Mouse (Mus musculus) forebrain, embryonic 14.5 days (tissue): ENCODE results near the gene Aatf. TPM values are rescaled to one million over a fixed set of nuclear protein-coding genes. Genes with fewer than 3 reads are reported as not detected.
A peak's percentile ranks its signal among the peaks of the same experiment; 100 is the strongest.

Experiments used
- ATAC-seq: fragments of 200-750 bp; cut with Nextera tagmentation; 2 replicates; pipeline ENCODE4 v1.8.0; 2017; ENCODE audit warnings: mild to moderate bottlenecking, moderate library complexity
- DNase-seq: peaks from one replicate; pipeline ENCODE4 v3.0.0-alpha.2; 2015; ENCODE audit warnings: low spot score
- H3K27ac ChIP-seq: fragments of 300-500 bp; sonication (generic); 2 replicates; pipeline ENCODE4 v1.5.1; 2014; ENCODE audit warnings: low read depth, mild to moderate bottlenecking, control low read depth, low read length, moderate library complexity
- H3K27me3 ChIP-seq: fragments of 300-500 bp; sonication (generic); replicated peaks from 2 replicates; pipeline ENCODE4 v1.6.1; 2014; ENCODE audit warnings: low read length, control low read depth, mixed read lengths; ENCODE audit not compliant: control insufficient read depth, insufficient read depth
- H3K36me3 ChIP-seq: fragments of 300-500 bp; sonication (generic); 2 replicates; pipeline ENCODE4 v1.6.1; 2014; ENCODE audit warnings: low read length, control low read depth; ENCODE audit not compliant: control insufficient read depth, insufficient read depth
- H3K4me1 ChIP-seq: fragments of 300-500 bp; sonication (generic); 2 replicates; pipeline ENCODE4 v1.6.1; 2014; ENCODE audit warnings: antibody characterized with exemption, low read length, control low read depth; ENCODE audit not compliant: control insufficient read depth, insufficient read depth
- H3K4me2 ChIP-seq: fragments of 300-500 bp; sonication (generic); 2 replicates; pipeline ENCODE4 v1.6.1; 2014; ENCODE audit warnings: mild to moderate bottlenecking, control low read depth, low read length
- H3K4me3 ChIP-seq: fragments of 300-500 bp; sonication (generic); 2 replicates; pipeline ENCODE4 v1.5.1; 2014; ENCODE audit warnings: low read depth, low read length, control low read depth
- H3K9ac ChIP-seq: fragments of 300-500 bp; sonication (generic); 2 replicates; pipeline ENCODE4 v1.6.1; 2014; ENCODE audit warnings: mild to moderate bottlenecking, low read length, control low read depth, moderate library complexity
- H3K9me3 ChIP-seq: fragments of 300-500 bp; sonication (generic); replicated peaks from 2 replicates; pipeline ENCODE4 v1.6.1; 2016; ENCODE audit warnings: low read length, control low read depth, mixed read lengths; ENCODE audit not compliant: control insufficient read depth
- WGBS: fragments of 180-500 bp; shearing (Covaris S2); extraction: QIAGEN DNeasy Blood & Tissue Kit; methylation state at CpG from one replicate; pipeline ENCODE4 v1.1.7; 2014; 5-methylcytosine and 5-hydroxymethylcytosine counted together
- polyA plus RNA-seq: library from polyadenylated mRNA; unstranded; fragments of >200 nt; fragmentation: Nextera tagmentation; extraction: Ambion mirVana; gene quantifications from 2 replicates; pipeline ENCODE4 v1.2.1, GENCODE M21; 2014

Aatf gene
- polyA plus RNA-seq, 1 experiment from 2014 or later: 45.5 TPM

DNA sequence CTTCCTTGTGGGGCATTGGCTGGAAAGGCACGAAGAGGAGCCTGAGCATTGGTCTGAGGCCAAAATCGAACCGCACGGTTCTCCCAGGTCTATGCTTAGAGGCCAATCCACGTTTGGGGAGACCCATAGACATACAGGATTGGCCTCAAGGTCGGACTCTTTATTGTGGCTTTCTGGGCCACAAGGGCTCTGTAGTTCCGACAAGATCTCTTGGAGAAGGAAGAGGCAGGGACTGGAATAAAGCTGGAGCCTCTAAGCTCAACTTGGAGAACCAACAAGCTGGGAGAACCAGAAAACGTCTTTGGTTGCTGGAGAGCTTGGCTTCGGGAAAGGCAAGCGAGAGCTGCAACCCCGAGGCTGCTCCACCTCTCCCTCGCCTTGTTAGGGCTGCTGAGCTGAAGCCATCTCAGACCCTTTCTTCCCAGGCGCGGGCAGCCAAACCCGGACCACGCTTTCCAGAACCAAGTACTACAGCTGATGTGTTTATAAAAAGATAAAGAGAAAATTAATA lies 10.1 kb upstream of the Aatf start:
- Histone ChIP-seq H3K9me3 (no peaks in the 10 kb centered on the region), H3K27me3 (peaks cover 97% of the 10 kb centered on the region), H3K36me3 (no peaks in the 10 kb centered on the region), H3K4me1 (0 out of 2 replicates have a peak, but pooled peaks cover 5% of the 10 kb centered on the region), H3K4me3 (peak overlapping the region; percentile 41), H3K27ac (no peak overlapping the region), H3K4me2 (0 out of 2 replicates have a peak overlapping the region, but pooled peaks have one; percentile 25), H3K9ac (peak overlapping the region; percentile 46)
- ATAC-seq (no peak), DNase-seq (no peak)
- 0% methylated on average over 16 of the region's 16 CpGs for WGBS

DNA sequence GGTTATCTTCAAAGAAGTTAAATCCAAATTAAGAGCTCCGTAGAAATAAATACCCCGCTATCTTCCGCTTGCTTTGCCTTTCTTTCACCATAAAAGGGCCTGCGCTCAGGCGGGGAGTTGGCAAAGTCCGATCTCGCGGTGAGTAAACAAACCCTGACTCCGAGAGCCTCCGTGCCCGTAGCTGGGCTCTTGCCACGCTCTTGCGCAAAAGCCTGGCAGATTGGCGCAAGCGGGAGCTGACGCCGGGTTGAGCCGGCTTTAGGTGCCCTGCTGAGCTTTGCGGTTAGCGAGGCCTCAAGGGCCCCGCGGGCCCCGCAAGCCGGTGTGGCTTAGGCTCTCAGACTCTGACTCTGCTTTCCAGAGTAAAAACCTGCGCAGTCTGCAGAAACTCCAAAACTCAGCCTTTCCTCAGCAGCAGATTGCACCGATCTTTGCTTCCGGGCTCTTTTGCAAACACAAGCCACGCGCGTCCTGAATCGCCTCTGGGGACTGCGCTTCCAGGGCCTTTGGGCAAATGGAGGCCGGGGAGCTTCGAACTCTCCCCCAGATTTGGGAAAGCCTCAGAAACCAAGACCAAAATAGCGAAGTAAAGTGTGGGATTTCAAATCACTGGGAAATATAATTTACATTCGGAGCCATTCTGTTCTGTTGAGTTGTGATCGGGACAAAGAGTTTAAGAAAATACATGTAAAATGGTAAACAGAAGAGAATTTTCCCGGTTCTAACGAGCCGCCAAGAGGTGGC lies 9.4 kb upstream of the Aatf start:
- DNase-seq (no peak), ATAC-seq (no peak)
- under 1% methylated on average over 40 of the region's 40 CpGs for WGBS
- Histone ChIP-seq H3K4me3 (peak overlapping the region; percentile 41), H3K27me3 (peaks cover 94% of the 10 kb centered on the region), H3K9ac (peak overlapping the region; percentile 46), H3K9me3 (no peaks in the 10 kb centered on the region), H3K4me1 (0 out of 2 replicates have a peak, but pooled peaks cover 5% of the 10 kb centered on the region), H3K36me3 (no peaks in the 10 kb centered on the region), H3K27ac (no peak overlapping the region), H3K4me2 (peak overlapping the region; percentile 25; the same call in 1 of the 2 replicates)

DNA sequence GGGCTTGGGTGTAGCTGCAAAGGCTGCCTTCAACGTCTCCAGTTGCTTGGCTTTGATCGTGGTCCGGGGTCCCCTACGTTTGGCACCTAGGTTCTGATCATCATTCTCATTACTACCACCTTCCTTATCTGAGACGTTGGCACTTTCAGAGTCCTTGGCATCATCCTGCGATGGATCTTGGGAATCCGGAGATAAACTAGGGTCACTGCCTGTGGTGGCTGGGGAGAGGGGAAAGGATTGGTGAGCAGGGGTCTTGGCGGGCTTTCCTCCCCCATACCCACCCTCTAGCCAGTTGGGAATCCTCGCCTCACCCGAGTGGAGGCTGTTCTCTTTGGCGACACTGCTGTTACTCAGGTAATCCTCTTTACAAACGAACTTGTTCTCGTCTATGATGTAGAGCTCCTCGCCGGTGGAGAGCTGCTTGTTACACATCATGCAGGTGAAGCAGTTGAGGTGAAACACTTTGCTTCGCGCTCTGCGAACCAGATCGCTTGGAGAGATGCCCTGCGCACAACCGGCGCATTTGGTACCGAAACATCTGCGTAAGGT lies 8.5 kb upstream of the Aatf start:
- no peak overlapping the region for H3K27ac ChIP-seq
- peak overlapping the region; percentile 0 for H3K4me3 ChIP-seq
- H3K9me3 ChIP-seq: no peaks in the 10 kb centered on the region
- H3K27me3 ChIP-seq: peaks cover 93% of the 10 kb centered on the region
- H3K9ac ChIP-seq: peak overlapping the region; percentile 40; the same call in 1 of the 2 replicates
- ATAC-seq (no peak), DNase-seq (no peak)
- 2% methylated on average over 24 of the region's 24 CpGs for WGBS
- 0 out of 2 replicates have a peak, but pooled peaks cover 5% of the 10 kb centered on the region for H3K4me1 ChIP-seq
- no peaks in the 10 kb centered on the region for H3K36me3 ChIP-seq
- no peak overlapping the region; the same call in 1 of the 2 replicates for H3K4me2 ChIP-seq

DNA sequence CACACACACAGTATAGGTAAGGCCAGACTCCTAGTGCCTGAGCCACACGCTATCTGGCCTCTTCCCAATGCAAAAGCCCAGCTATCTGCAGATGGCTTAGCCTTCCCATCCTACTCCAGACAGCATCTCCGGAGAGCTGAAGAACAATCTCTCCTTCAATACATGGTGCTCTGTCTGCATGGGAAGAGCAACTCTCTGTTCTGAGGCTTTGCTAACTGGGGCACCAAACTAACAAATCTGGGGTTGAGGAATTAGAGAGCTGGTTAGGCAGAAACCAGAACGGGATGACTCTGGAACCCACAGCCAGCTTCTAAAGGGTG lies 7.7 kb upstream of the Aatf start:
- DNase-seq (no peak), ATAC-seq (no peak)
- no peak overlapping the region for H3K27ac ChIP-seq
- 8% methylated on average over 3 of the region's 3 CpGs for WGBS
- peak overlapping the region; percentile 0; the same call in 1 of the 2 replicates for H3K4me3 ChIP-seq
- H3K27me3 ChIP-seq: peaks cover 94% of the 10 kb centered on the region
- no peaks in the 10 kb centered on the region for H3K36me3 ChIP-seq
- H3K4me2 ChIP-seq: peak overlapping the region; percentile 9; the same call in 1 of the 2 replicates
- peak overlapping the region; percentile 33 for H3K9ac ChIP-seq
- no peaks in the 10 kb centered on the region for H3K9me3 ChIP-seq
- H3K4me1 ChIP-seq: 0 out of 2 replicates have a peak, but pooled peaks cover 5% of the 10 kb centered on the region

DNA sequence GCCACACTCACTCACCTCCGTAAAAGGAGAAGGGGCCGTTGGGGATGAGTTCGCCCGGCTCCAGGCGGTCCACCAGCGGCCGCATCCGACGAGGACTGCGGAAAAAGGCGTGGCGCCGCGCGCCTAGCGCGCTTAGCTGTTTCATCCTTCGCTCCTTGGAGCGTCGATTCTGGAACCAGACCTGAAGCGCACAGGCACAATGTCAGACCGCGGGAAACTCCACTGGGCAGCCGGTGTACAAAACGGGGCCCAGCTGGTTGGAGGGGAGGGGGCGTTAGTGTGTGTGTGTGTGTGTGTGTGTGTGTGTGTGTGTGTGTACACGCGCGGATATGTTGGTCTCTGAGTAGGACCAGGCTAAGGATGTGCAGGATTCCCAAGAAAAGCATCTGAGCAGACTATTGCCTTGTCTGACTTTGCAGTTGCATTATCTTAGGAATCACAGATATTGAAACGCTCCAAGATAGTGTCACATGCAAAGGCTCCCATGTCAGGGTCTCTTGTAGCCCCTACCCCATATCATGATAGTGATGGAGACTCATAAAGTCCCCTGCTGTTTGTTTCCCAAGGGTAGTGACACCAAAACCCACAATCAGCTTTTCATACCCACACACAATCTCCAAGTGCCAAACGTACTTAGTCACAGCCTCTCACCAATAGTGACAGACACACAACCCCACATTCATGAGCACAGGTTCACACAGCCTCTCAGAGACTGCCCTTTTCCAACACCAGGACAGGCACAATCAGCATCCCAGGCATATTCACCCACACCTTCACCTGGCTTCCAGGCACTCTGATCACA lies 7.1 kb upstream of the Aatf start:
- 0 out of 2 replicates have a peak, but pooled peaks cover 5% of the 10 kb centered on the region for H3K4me1 ChIP-seq
- no peak for ATAC-seq
- 0 out of 2 replicates have a peak overlapping the region, but pooled peaks have one; percentile 9 for H3K4me2 ChIP-seq
- WGBS: 2% methylated on average over 31 of the region's 31 CpGs
- H3K27ac ChIP-seq: no peak overlapping the region; the same call in 1 of the 2 replicates
- DNase-seq: peak; percentile 27
- no peaks in the 10 kb centered on the region for H3K9me3 ChIP-seq
- H3K4me3 ChIP-seq: peak overlapping the region; percentile 0; the same call in 1 of the 2 replicates
- H3K9ac ChIP-seq: peak overlapping the region; percentile 33
- no peaks in the 10 kb centered on the region for H3K36me3 ChIP-seq
- H3K27me3 ChIP-seq: peaks cover 94% of the 10 kb centered on the region

DNA sequence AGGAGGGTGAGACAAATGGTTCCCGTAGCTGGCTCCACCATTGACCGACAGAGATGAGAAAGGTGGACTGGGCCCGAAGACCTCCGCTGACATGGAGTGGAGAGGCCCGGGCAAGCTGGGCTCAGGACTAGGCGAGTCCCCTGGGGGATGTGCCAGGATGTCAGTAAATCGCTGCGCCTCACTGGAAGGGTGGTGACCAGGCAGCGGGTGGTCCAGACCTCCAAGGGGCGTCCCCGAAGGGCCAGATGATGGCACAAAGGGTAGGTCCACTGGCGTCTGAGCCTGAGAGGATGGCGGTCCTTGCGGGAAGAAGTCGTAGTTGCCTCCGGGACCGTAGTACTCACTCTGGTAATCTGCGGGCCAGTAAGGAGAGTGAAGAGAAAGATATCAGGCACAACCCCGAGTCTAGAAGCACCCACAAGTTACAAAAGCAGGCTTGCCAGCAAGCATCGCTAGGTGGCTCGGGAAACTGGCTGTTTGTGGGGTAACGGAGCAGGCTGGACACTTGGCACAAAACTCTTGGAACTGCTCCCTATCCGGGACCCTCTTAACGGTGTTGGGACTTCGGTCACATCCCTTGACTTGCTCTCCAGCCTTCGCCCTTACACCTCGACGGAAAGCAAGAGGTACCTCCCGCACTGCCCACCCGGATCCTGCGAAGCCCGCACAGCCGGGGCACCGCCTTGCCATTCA lies 6.4 kb upstream of the Aatf start:
- peak overlapping the region; percentile 1; the same call in 1 of the 2 replicates for H3K9ac ChIP-seq
- H3K4me3 ChIP-seq: peak overlapping the region; percentile 1; the same call in 1 of the 2 replicates
- 0 out of 2 replicates have a peak overlapping the region, but pooled peaks have one; percentile 9 for H3K4me2 ChIP-seq
- H3K36me3 ChIP-seq: no peaks in the 10 kb centered on the region
- no peaks in the 10 kb centered on the region for H3K9me3 ChIP-seq
- no peak for DNase-seq
- ATAC-seq: no peak
- H3K4me1 ChIP-seq: 0 out of 2 replicates have a peak, but pooled peaks cover under 1% of the 10 kb centered on the region
- under 1% methylated on average over 34 of the region's 34 CpGs for WGBS
- H3K27me3 ChIP-seq: peaks cover 94% of the 10 kb centered on the region
- H3K27ac ChIP-seq: no peak overlapping the region; the same call in 1 of the 2 replicates

DNA sequence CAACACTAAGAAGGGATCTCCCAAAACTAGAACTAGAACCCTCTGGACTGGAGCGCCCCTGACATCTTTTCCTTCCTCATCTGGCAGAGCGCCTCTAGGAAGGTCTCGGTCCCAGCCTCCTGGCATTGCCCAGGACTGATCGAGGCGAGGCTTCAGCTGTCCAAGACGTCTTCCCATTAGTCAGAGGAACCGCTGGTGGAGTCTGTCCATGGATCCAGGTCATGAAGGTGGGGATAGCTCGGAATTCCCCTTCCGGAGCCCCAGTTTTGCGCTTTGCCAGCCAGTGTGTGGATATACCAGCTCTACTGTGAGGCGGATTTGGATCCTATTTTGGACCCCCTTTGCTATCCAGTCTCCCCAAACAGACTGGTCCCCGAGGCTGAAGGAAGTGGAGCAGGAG lies 5.7 kb upstream of the Aatf start:
- WGBS: 4% methylated on average over 12 of the region's 12 CpGs
- DNase-seq (no peak), ATAC-seq (no peak)
- H3K9me3 ChIP-seq: no peaks in the 10 kb centered on the region
- H3K27me3 ChIP-seq: peaks cover 92% of the 10 kb centered on the region
- no peak overlapping the region for H3K27ac ChIP-seq
- 0 out of 2 replicates have a peak overlapping the region, but pooled peaks have one; percentile 1 for H3K4me3 ChIP-seq
- H3K4me1 ChIP-seq: no peaks in the 10 kb centered on the region
- no peaks in the 10 kb centered on the region for H3K36me3 ChIP-seq
- no peak overlapping the region for H3K9ac ChIP-seq
- H3K4me2 ChIP-seq: 0 out of 2 replicates have a peak overlapping the region, but pooled peaks have one; percentile 2

DNA sequence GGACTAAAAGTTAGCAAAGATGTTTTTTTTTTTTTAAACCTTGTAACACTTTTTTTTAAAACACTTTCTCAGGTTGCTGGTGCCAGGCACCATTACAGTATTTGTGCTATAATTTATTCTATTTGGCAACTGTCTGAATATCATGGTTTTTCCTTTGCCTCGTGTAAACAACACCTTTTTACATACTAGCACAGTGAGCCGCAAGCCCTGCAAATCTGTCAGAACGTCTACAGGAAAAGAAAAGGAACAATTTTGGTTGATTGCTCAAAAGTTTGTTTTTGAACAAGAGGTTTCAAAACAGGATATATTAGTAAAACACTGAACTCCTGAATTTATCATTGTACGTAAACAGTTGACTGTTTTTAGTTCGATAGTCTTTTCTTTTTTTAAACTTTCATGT lies 4.9 kb upstream of the Aatf start:
- DNase-seq (no peak), ATAC-seq (no peak)
- no peak overlapping the region for H3K27ac ChIP-seq

More for the DNA sequence above, 4.9 kb upstream of the Aatf start:
- Histone ChIP-seq H3K9ac (no peak overlapping the region), H3K9me3 (no peaks in the 10 kb centered on the region), H3K4me1 (no peaks in the 10 kb centered on the region), H3K27me3 (peaks cover 85% of the 10 kb centered on the region), H3K4me2 (no peak overlapping the region), H3K4me3 (no peak overlapping the region), H3K36me3 (no peaks in the 10 kb centered on the region)
- 18% methylated on average over 5 of the region's 5 CpGs for WGBS
